Mouse (Mus musculus) skeletal muscle tissue, adult 2 months (tissue): ENCODE measurements around the gene Olfr1046.
"Not testable (repeated sequence)": the region's sequence is repeated elsewhere in the genome, so short reads cannot be mapped to it uniquely, and the experiment has no call there.

ENCODE experiments used
- DNase-seq: peaks from one replicate; pipeline ENCODE4 v3.0.0-alpha.2; 2012; ENCODE audit warnings: low read depth, low spot score

Gene Olfr1046

DNA sequence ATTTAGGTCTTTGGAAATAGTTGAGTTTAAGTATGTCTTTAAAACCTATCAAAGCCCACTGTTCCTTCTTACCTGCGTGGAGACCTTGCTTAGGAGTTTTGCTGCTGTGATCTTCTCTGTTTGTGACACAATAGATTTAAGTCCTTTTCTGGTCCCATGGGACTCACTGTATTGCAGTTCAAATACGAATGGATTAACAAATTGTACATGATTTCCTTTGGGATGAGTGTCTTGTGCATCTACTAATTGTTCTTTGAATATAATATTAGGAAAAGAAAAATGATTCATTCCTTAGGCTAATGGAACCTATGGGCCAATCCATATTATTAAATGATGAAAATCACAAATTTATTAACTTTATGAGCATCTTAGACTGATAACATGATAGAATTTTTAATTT is at the start of gene Olfr1046:
TSS of gene Olfr1046 (minus strand) at position 101 of the 400 bp plus-strand sequence.
- DNase-seq: no peak

DNA sequence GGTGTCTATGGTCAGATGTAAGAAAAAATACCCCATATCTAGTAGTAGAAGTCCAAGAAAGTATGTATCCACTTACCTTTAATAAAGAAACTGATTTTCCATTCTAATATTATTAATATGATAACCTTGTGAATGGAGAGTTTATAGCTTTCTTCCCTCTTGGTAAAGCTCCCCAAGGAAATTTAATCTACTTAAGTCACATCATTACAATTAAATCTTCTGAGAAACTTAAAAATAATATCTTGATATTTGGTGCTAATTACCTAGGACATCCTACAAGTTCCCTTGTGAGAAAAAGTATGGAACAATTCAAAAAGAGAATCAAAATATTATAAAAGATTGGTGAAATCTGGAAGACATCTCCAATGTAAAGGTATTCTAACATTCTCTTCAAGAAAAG is 39.1 kb upstream of the Olfr1046 start, which contains the start of gene Olfr1049:
TSS of gene Olfr1049 (minus strand) at position 101 of the 400 bp plus-strand sequence.
- not testable (repeated sequence) for DNase-seq

DNA sequence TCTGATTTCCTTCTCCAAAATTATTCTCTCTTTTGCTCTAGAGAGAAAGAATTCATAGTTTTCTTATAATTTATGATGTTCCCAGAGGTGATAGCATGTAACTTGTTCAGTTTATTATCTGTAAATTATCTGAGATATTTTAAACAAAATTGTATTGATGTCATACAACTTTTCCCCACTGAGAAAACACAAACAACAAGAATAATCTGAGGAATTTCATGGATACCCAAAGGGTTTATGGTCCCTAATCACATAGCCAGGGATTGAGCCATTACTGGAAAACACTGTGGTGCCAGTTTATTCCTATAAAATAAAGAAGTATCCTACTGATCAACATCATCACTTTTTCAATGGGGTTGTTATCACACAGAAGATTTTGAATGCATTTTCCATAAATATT is 21.1 kb upstream of the Olfr1046 start, which contains the start of gene Olfr1048:
TSS of gene Olfr1048 (minus strand) at position 101 of the 400 bp plus-strand sequence.
- no peak for DNase-seq

DNA sequence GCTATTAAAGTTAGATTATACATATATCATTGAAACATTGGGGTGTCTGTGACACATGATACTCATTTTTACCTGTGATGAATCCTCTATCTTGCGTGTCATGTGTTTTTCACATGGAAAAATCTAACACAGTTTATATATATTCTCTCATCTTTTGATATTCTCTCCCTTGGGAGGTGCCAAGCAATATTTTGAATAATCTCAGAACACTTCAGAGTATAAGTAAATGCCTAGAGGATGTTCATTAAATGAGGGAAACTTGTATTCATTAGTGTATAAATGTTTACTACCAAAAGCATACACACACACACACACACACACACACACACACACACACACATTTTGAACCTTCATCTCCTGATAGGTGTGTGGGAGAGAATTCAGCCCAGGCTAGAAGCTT is 12.2 kb upstream of the Olfr1046 start, which contains the start of gene Olfr1047:
TSS of gene Olfr1047 (minus strand) at position 101 of the 400 bp plus-strand sequence.
- DNase-seq: no peak

DNA sequence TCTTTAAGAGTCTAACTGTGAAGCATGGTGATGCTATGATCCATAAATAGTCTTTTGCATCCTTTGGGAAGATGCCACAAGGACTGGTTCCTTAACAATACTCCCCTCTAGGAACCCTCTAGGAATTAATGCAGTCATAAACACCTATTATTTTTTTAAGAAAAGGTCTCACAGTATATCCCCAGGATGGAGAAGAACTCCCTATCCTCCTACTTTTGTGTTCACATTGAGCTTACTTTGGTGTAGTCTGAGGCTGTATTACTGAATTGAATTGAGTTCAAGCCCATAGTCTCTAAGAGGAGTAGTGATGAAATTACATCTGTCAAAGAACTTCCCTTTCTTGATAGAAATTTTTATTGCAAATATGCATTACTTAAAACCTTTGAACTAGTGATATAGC is 16.2 kb downstream of the Olfr1046 start, which contains the start of gene Olfr1045:
TSS of gene Olfr1045 (minus strand) at position 101 of the 400 bp plus-strand sequence.
- DNase-seq: no peak

DNA sequence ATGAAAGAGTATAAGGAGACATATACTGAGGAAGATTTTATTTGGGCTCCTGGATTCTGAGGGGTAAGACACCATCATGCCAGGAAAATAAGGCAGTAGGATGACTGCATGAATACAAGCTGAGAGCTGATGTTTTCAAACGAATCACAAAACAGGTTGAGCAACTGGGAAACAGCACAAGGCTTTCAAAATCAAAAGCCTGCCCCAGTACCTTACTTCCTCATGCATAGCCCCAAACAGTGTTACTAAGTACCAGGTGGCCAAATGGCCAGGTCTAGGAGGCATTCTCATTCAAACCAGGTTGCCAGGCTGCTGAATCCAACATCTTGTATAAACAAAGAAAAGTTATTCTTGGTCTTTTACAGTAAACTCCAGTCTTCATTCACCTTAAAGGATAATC is 23.3 kb downstream of the Olfr1046 start:
- DNase-seq: no peak

DNA sequence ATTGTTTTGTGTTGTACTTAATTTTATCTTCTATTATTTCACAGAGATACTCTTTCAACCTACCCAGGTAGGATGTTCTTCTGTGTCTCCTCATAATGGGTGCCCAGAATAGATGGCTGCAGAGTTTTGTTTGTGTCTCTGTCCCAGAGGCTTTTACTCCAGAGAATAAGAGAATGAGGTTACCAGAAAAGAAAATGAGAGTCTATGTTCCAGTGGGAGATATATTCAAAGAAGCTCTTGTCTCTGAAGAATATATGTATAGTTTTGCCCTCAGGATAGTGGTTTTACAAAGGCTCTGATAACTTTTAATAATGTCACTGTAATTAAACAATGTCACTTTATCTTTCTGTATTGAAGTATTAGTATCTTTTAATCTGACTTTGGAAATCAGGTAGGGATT is 33.5 kb downstream of the Olfr1046 start, which contains the start of gene Olfr52:
TSS of gene Olfr52 (minus strand) at position 101 of the 400 bp plus-strand sequence.
- no peak for DNase-seq

DNA sequence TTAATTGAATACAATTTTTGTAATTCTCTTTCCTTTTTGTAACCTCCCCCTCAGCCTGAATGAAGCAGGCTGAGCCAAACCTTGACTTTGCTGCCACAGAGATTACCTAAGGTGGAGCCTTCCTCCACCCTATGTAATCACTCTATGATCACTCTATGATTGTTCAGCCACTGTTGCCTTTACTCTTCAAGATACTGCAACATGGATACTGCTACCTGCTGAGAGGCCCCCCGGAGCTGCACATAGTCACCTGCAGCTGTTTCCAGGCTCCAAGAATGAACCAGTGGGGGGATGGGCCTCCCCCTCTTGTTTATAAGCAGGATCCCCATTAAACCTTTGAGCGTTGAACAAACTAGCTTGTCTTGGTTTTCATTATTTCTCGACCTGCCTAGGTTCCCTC is 39.2 kb downstream of the Olfr1046 start:
- no peak for DNase-seq

DNA sequence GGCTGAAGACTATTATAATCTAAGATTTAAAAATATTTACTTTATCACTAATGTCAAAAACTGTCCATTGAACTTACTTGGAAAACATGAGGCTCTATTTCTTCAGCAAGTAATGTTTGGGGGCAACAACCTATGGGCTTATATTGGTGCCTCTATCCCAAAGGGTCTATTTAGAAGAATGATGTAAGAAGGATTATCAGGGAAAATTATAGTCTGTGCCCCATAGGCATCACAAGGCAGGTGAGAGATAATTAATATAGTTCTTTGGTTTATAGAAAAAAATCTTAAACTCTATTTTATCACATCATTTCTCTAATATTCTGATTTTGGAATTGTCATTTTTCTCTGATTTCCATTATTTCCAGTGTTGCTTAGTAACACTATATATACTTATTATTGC is 41.4 kb downstream of the Olfr1046 start, which contains the start of gene Olfr1044:
TSS of gene Olfr1044 (minus strand) at position 101 of the 400 bp plus-strand sequence.
- no peak for DNase-seq

DNA sequence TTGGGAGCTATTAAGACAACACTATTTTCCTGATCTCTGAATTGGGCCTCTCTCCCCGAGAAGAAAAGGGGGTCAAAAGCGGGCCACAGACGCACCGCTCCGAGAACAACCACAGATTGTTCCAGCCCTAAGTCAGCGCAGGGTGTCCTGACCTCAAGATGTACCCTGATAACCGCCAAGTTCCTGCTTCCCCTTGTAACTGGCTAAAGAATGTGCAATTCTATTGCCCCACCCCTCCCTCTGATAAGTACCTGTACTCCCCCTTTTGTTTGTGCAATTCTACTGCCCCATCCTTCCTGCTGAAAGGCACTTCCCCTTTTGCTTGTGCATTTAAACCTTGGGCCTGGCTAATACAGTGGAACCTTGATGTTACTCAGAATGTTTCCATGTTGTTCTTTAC is 43.7 kb downstream of the Olfr1046 start:
- DNase-seq: not testable (repeated sequence)

DNA sequence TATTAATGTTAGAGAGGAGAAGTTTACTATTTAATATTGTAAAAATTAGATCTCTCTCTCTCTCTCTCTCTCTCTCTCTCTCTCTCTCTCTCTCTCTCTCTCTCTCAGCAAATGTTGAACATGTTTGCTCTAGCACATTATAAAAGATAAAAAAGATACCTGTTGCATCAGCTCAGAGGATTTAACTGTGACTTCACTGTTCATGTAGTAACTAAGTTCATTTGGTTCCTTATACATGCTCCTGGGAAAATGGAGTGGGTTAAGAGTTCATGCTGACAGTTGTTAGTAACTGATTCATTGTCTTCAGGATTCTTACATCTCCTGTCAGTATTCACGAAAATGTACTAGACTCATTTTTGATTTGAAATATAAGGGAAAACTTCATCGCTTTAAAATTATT is 51.7 kb downstream of the Olfr1046 start, which contains the start of gene Olfr1043:
TSS of gene Olfr1043 (minus strand) at position 101 of the 400 bp plus-strand sequence.
- no peak for DNase-seq
